Mouse (Mus musculus): ENCODE measurements around the gene Gm43552. TPM values are rescaled to one million over a fixed set of nuclear protein-coding genes. Genes with fewer than 3 reads are reported as not detected.

Gm43552 gene
- polyA plus RNA-seq, 1 experiment = not detected

DNA sequence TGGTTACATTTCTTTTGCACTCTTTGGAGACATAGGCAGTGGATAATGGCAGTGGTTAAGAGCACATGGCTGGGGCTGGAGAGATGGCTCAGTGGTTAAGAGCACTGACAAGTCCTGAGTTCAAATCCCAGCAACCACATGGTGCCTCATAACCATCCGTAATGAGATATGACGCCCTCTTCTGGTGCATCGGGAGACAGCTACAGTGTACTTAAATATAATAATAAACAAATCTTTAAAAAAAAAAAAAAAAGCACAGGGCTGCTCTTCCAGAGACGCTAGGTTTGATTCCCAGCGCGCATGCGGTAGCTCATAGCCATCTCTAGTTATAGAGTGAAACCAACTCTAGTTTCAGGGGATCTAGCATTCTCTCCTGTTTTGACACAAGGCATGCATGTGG is 98.2 kb downstream of the Gm43552 start:
- Histone ChIP-seq H3K27ac (ENCODE audit: control insufficient read depth, insufficient read depth, low read length) (no peak overlapping the region), H3K27me3 (ENCODE audit: control insufficient read depth, insufficient read depth, low read length) (no peaks in the 10 kb centered on the region), H3K4me3 (ENCODE audit: control insufficient read depth, insufficient read depth, low read length) (no peak overlapping the region), H3K36me3 (ENCODE audit: control insufficient read depth, insufficient read depth, low read length) (peaks cover 30% of the 10 kb centered on the region), H3K4me1 (replicated peaks; ENCODE audit: control insufficient read depth, insufficient read depth, low read length) (peaks cover 4% of the 10 kb centered on the region)
- TF ChIP-seq POLR2A (IDR thresholded peaks at IDR 0.05; ENCODE audit: control insufficient read depth, extremely low read depth, insufficient read depth, low read length, poor library complexity) (no peak), CTCF (IDR thresholded peaks at IDR 0.05; ENCODE audit: borderline replicate concordance, control insufficient read depth, extremely low read depth, insufficient read depth, low read length, poor library complexity) (no peak)
- no peak for DNase-seq
- WGBS = 95% methylated on average over 7 of the region's 7 CpGs

DNA sequence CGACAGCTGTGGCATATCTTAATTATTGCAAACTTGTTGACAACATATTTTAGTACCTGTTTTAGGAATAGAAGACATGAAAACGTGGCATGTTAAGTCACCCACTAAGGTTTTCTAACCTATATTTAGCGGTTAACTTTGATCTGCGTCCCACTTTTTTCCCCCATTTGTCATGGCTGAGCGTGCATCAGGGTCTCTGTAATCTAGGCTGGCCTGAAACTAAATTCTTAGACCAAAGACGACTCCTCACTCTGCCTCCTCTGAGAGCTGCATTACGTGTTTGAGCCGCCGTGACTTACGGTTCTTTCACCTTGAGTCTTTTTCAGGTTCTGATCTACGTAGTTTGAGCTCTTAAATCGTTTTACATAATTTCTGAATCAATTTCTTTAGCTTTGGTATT is 100.9 kb downstream of the Gm43552 start:
- Histone ChIP-seq H3K27ac (ENCODE audit: control insufficient read depth, insufficient read depth, low read length) (no peak overlapping the region; the same call in 1 of the 2 replicates), H3K36me3 (ENCODE audit: control insufficient read depth, insufficient read depth, low read length) (peaks cover 32% of the 10 kb centered on the region), H3K27me3 (ENCODE audit: control insufficient read depth, insufficient read depth, low read length) (no peaks in the 10 kb centered on the region), H3K4me1 (replicated peaks; ENCODE audit: control insufficient read depth, insufficient read depth, low read length) (peaks cover 4% of the 10 kb centered on the region), H3K4me3 (ENCODE audit: control insufficient read depth, insufficient read depth, low read length) (peak overlapping the region; percentile 71)
- DNase-seq = no peak
- 2% methylated on average over 12 of the region's 12 CpGs for WGBS
- TF ChIP-seq CTCF (IDR thresholded peaks at IDR 0.05; ENCODE audit: borderline replicate concordance, control insufficient read depth, extremely low read depth, insufficient read depth, low read length, poor library complexity) (no peak), POLR2A (IDR thresholded peaks at IDR 0.05; ENCODE audit: control insufficient read depth, extremely low read depth, insufficient read depth, low read length, poor library complexity) (no peak)

DNA sequence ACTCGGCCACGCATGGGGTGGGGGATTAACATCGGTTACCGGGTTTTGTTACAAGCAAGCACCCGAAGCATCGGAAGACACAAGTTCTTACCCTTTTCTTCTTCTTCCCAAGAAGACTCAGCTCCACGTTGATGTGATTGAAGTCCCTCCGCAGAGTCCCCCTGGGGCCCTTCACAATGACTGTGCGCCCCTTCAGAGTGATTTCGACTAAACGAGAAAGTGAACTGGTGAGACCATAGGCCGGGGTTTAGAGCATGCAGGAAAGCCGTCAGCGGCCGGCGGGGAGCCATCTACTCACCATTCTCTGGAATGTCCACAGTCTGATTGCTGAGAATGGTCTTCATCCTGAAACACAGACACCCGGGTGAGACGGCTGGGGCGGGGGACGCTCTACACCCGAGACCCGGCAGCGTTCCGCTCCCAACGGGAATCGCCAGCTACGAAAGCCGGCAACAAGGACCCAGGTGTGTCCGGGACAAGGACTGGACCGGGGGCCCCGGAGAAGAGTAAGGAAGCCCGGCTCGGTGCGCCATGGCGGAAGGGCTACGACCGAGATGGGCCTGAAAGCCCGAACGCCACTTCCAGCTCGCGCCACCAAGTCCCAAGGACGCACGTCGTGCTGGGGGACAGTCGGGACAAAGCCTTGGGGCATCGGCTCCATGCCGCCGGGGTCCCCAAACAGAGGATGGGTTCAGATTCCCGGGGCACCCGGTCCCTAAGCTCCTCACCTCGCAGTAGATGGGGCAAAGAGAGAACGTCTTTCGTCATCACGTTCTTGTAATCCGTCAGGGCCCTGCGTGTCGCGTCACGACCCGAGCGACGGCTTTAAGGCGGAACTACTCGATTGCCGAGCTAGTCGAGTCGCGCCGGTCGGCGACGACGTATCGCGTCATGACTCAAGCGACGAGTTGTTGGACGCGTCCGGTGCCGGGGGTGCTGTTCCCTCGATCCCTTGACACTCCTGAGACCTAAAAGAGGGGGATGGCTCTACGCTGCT is 101.7 kb downstream of the Gm43552 start, which contains the start of the genes Rpl9 and Lias:
TSS of gene Rpl9 (minus strand) at position 797 of the 997 bp plus-strand sequence.
TSS of gene Lias (plus strand) at position 850 of the 997 bp plus-strand sequence.
- Histone ChIP-seq H3K4me3 (ENCODE audit: control insufficient read depth, insufficient read depth, low read length) (peak within 1 kb of the TSS; percentile 74), H3K36me3 (ENCODE audit: control insufficient read depth, insufficient read depth, low read length) (peaks cover 29% of the 10 kb centered on the region), H3K27ac (ENCODE audit: control insufficient read depth, insufficient read depth, low read length) (peak within 1 kb of the TSS; percentile 27), H3K4me1 (replicated peaks; ENCODE audit: control insufficient read depth, insufficient read depth, low read length) (peaks cover 4% of the 10 kb centered on the region), H3K27me3 (ENCODE audit: control insufficient read depth, insufficient read depth, low read length) (no peaks in the 10 kb centered on the region)
- under 1% methylated on average over 83 of the region's 83 CpGs for WGBS
- peak; percentile 98 for DNase-seq
- TF ChIP-seq POLR2A (IDR thresholded peaks at IDR 0.05; ENCODE audit: control insufficient read depth, extremely low read depth, insufficient read depth, low read length, poor library complexity) = peak; percentile 91
- TF ChIP-seq CTCF (IDR thresholded peaks at IDR 0.05; ENCODE audit: borderline replicate concordance, control insufficient read depth, extremely low read depth, insufficient read depth, low read length, poor library complexity) = 0 out of 2 replicates have a peak, but pooled peaks have one; percentile 13

DNA sequence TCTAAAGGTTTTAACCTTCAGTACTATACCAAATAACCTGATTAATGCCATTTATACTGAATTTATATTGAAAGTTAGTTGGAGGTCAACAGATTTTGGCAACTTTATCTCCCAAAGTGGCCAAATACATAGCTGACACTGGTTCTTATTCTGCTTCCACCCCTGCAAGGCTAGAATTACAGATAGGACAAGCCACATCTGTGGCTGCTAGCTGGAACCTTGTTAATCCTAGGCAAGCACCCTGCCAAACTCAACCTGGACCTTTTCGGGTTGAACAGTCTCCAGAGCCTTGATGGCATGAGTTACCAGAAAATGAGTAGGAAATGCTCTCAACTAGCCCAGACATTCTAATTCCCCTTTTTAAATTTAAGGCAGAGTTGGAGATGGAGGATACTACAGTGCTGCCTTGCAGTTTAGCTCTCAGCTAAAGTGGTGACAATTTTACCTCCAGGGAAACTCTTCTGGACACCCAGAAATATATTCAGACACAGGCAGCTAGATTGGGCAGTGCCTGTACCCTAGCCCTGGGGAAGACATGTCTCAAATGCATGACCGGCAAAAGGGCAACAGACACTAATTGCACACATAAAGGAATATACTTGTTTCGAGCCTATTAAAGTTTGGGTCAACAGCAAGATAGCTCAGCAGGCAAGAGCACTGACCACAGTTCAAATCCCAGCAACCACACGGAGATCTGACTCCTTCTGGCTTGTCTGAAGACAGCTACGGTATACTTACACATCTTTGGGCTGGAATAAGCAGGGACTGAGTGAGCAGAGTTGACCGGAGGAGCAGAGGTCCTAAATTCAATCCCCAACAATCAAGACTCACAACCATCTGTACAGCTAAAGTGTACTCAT is 105.4 kb downstream of the Gm43552 start:
- WGBS = 90% methylated on average over 6 of the region's 6 CpGs
- TF ChIP-seq CTCF (IDR thresholded peaks at IDR 0.05; ENCODE audit: borderline replicate concordance, control insufficient read depth, extremely low read depth, insufficient read depth, low read length, poor library complexity) (no peak), POLR2A (IDR thresholded peaks at IDR 0.05; ENCODE audit: control insufficient read depth, extremely low read depth, insufficient read depth, low read length, poor library complexity) (no peak)
- no peak overlapping the region for H3K27ac ChIP-seq (ENCODE audit: control insufficient read depth, insufficient read depth, low read length)
- peaks cover 4% of the 10 kb centered on the region for H3K4me1 ChIP-seq (replicated peaks; ENCODE audit: control insufficient read depth, insufficient read depth, low read length)
- H3K27me3 ChIP-seq (ENCODE audit: control insufficient read depth, insufficient read depth, low read length) = no peaks in the 10 kb centered on the region
- no peak overlapping the region for H3K4me3 ChIP-seq (ENCODE audit: control insufficient read depth, insufficient read depth, low read length)
- H3K36me3 ChIP-seq (ENCODE audit: control insufficient read depth, insufficient read depth, low read length) = peaks cover 25% of the 10 kb centered on the region
- DNase-seq = no peak

DNA sequence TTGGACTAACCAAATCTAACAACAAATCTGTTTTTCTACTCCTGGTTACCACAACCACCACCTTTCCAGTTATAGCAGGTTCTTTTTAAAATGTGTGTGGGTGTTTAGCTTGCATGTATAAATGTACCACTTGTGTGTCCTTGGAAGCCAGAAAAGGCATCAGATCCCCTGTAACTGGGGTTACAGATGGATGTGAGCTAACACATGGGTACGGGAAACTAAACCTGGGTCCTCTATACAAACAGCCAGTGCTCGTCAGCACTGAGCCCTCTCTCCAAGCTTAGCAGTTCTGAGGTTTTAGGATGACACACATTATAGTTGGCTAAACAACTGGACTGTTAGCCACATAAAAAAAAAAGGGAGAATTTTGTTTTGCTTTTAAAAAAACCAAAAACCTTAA is 106.9 kb downstream of the Gm43552 start:
- H3K4me3 ChIP-seq (ENCODE audit: control insufficient read depth, insufficient read depth, low read length) = no peak overlapping the region
- peaks cover 4% of the 10 kb centered on the region for H3K4me1 ChIP-seq (replicated peaks; ENCODE audit: control insufficient read depth, insufficient read depth, low read length)
- WGBS = 89% methylated on average over 2 of the region's 2 CpGs
- no peak for DNase-seq
- H3K27me3 ChIP-seq (ENCODE audit: control insufficient read depth, insufficient read depth, low read length) = no peaks in the 10 kb centered on the region
- no peak for TF ChIP-seq POLR2A (IDR thresholded peaks at IDR 0.05; ENCODE audit: control insufficient read depth, extremely low read depth, insufficient read depth, low read length, poor library complexity)
- TF ChIP-seq CTCF (IDR thresholded peaks at IDR 0.05; ENCODE audit: borderline replicate concordance, control insufficient read depth, extremely low read depth, insufficient read depth, low read length, poor library complexity) = no peak
- H3K27ac ChIP-seq (ENCODE audit: control insufficient read depth, insufficient read depth, low read length) = no peak overlapping the region
- H3K36me3 ChIP-seq (ENCODE audit: control insufficient read depth, insufficient read depth, low read length) = peaks cover 25% of the 10 kb centered on the region

Other genes with a start within 250 kb of the Gm43552 start
- gene Rfc1, start 157.2 kb downstream of the Gm43552 start, polyA plus RNA-seq (2012; rRNA removed) = 20.0 and 27.9 TPM in 2 replicates
- 1.1 and 1.6 TPM in 2 replicates for gene Klb, start 144.5 kb downstream of the Gm43552 start, polyA plus RNA-seq (2012; rRNA removed)
- 342 and 364 TPM in 2 replicates for gene Rpl9, start 101.4 kb downstream of the Gm43552 start, polyA plus RNA-seq (2012; rRNA removed)
- gene Lias, start 101.3 kb downstream of the Gm43552 start, polyA plus RNA-seq (2012; rRNA removed) = 14.7 and 17.3 TPM in 2 replicates
- 10.1 and 10.7 TPM in 2 replicates for gene Ugdh, start 56.9 kb downstream of the Gm43552 start, polyA plus RNA-seq (2012; rRNA removed)
- gene Smim14, start 44.4 kb upstream of the Gm43552 start, polyA plus RNA-seq (2012; rRNA removed) = 101 and 110 TPM in 2 replicates
- gene Ube2k, start 44.4 kb upstream of the Gm43552 start, polyA plus RNA-seq (2012; rRNA removed) = 19.6 and 21.7 TPM in 2 replicates
- gene Pds5a, start 205.4 kb upstream of the Gm43552 start, polyA plus RNA-seq (2012; rRNA removed) = 51.7 and 52.2 TPM in 2 replicates